ENCODE assay signal across 9 mouse cellular contexts in genomic region chr9:71806422-71806805, GRCm38 (mm10). TPM values are rescaled to one million over a fixed set of nuclear protein-coding genes. Genes with fewer than 3 reads are reported as not detected.
A peak's percentile ranks its signal among the peaks of the same experiment; 100 is the strongest.
DNase-seq lines count a peak whose midpoint lies in the region; ATAC-seq and TF ChIP-seq lines count a peak whose summit lies in the region.
"Had no signal": no experiment of that assay in that cellular context is flagged by ENCODE, and none has a peak within 500 bp of the region (broad histone marks: within the 10 kb centered on the region; RNA-seq: fewer than 3 reads in every experiment).

No protein-coding gene starts in this region.

- TF ChIP-seq CTCF in cortical plate, adult 2 months (IDR thresholded peaks at IDR 0.05; ENCODE audit: extremely low read depth, insufficient read depth, low read length) = peak; percentile 93
- TF ChIP-seq CTCF in liver, adult 2 months (IDR thresholded peaks at IDR 0.05; ENCODE audit: low read depth, low read length) = peak; percentile 75

- ATAC-seq in CD4-positive, CD25-positive, alpha-beta regulatory T cell, adult 4 months = no peak

- H3K79me2 ChIP-seq in liver, adult 2 months (ENCODE audit: control insufficient read depth, insufficient read depth, low read length) = no peaks in the 10 kb centered on the region

- H3K4me1 ChIP-seq in cortical plate, adult 2 months (ENCODE audit: control insufficient read depth, insufficient read depth, low read length) = no peaks in the 10 kb centered on the region
- no peaks in the 10 kb centered on the region for H3K4me1 ChIP-seq in liver, adult 2 months (ENCODE audit: control insufficient read depth, insufficient read depth, low read length)

- H3K27ac ChIP-seq in cortical plate, adult 2 months (ENCODE audit: insufficient read depth, low read length) = no peak overlapping the region
- no peak overlapping the region for H3K27ac ChIP-seq in liver, adult 2 months (replicated peaks; ENCODE audit: insufficient read depth, low read depth, low read length)
- H3K27ac ChIP-seq: neural tube, embryonic 13.5 days had no signal

- TF ChIP-seq POLR2A in cortical plate, adult 2 months (IDR thresholded peaks at IDR 0.05; ENCODE audit: extremely low read depth, insufficient read depth, low read length) = no peak
- TF ChIP-seq POLR2A in liver, adult 2 months (IDR thresholded peaks at IDR 0.05; ENCODE audit: extremely low read depth, insufficient read depth, low read length) = no peak

- H3K9ac ChIP-seq in liver, adult 2 months (ENCODE audit: low read depth, low read length) = no peak overlapping the region
- H3K9ac ChIP-seq: neural tube, embryonic 13.5 days had no signal

- 2% methylated on average over 2 of the region's 2 CpGs for WGBS in liver, adult 2 months

- no peaks in the 10 kb centered on the region for H3K36me3 ChIP-seq in liver, adult 2 months (ENCODE audit: control insufficient read depth, insufficient read depth, low read length)
- H3K36me3 ChIP-seq: neural tube, embryonic 13.5 days had no signal

- no peak overlapping the region for H3K4me3 ChIP-seq in cortical plate, adult 2 months (ENCODE audit: insufficient read depth, low read length)
- H3K4me3 ChIP-seq in liver, adult 2 months (ENCODE audit: insufficient read depth, low read depth, low read length) = no peak overlapping the region
- H3K4me3 ChIP-seq: neural tube, embryonic 13.5 days had no signal

- DNase-seq in CD4-positive, CD25-positive, alpha-beta regulatory T cell, adult 2 months (ENCODE audit: low read depth, low spot score) = peak; percentile 49
- peak; percentile 70 to 75 for DNase-seq in gastrocnemius, postnatal 4 days (ENCODE audit: low spot score in 2 of 2)
- peak; percentile 90 for DNase-seq in kidney, adult 9 months
- peak; percentile 58 for DNase-seq in liver, adult 2 months (ENCODE audit: extremely low read depth, low read depth, low spot score)
- DNase-seq in natural killer cell, adult 2 months (ENCODE audit: low spot score in 2 of 2) = peak; percentile 25 to 50
- DNase-seq in telencephalon, adult 2 months (ENCODE audit: low read depth, low spot score) = peak; percentile 19

- no peaks in the 10 kb centered on the region for H3K27me3 ChIP-seq in liver, adult 2 months (ENCODE audit: control insufficient read depth, insufficient read depth, low read length)
- H3K27me3 ChIP-seq: neural tube, embryonic 13.5 days had no signal

RNA-seq across cellular contexts. Expression of gene Cgnl1, which starts 35.0 kb away (rescaled TPM):
- polyA plus RNA-seq in CD4-positive, CD25-positive, alpha-beta regulatory T cell, adult 4 months (2017; shearing (Covaris generic)) = not detected
- 5.5 and 6.0 TPM in 2 replicates for polyA plus RNA-seq in cortical plate, adult 2 months (2012; rRNA removed)
- total RNA-seq in gastrocnemius, postnatal 4 days (2021) = 10 to 100 TPM; 21.6 to 22.0 TPM
- 22.4 and 25.0 TPM in 2 replicates for total RNA-seq in liver, adult 2 months (2014; rRNA removed)
- polyA plus RNA-seq in liver, adult 2 months (2012; rRNA removed) = 16.3 and 17.2 TPM in 2 replicates

Comparison
In these comparisons a context has a peak if more than half of its experiments do, and no peak if none do; other contexts are left out.
1. DNase-seq: peak in every context shown above with its lines; median percentile 90 in kidney, adult 9 months; 72 in gastrocnemius, postnatal 4 days; 58 in liver, adult 2 months; 49 in CD4-positive, CD25-positive, alpha-beta regulatory T cell, adult 2 months; 38 in natural killer cell, adult 2 months; 19 in telencephalon, adult 2 months.